In the genomic region with DNA sequence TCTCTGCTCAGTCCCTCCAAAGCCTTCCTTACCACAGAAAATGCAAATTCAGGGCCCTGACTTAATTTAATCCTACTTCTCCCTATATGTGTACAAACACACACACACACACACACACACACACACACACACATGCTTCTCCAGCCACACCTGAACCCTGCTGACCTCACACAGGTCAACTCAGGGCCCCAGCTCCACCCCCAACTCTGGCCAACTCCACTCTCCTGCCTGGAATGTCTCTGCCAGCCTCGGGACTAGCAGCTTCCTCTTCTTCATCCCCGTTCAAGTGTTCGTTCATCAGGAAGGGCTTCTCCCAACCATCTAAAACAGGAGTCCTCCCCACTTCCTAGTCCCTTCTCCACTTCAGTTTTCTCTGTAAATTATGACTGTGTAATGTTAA, we compare ENCODE assay signal across 14 mouse cellular contexts. TPM values are rescaled to one million over a fixed set of nuclear protein-coding genes. Genes with fewer than 3 reads are reported as not detected.
DNase-seq lines count a peak whose midpoint lies in the region; ATAC-seq and TF ChIP-seq lines count a peak whose summit lies in the region.
"Had no signal": no experiment of that assay in that cellular context is flagged by ENCODE, and none has a peak within 500 bp of the region (broad histone marks: within the 10 kb centered on the region; RNA-seq: fewer than 3 reads in every experiment).

No protein-coding gene starts in this region.

- H3K9ac ChIP-seq in hindbrain, embryonic 13.5 days, result no peak overlapping the region
- H3K9ac ChIP-seq in CH12.LX (ENCODE audit: insufficient read depth, low read depth), result 0 out of 2 replicates have a peak overlapping the region, but pooled peaks have one; percentile 48
- no peak overlapping the region for H3K9ac ChIP-seq in intestine, postnatal 0 days (ENCODE audit: low read depth, low read length)

- no peak for TF ChIP-seq POLR2A in CH12.LX (IDR thresholded peaks at IDR 0.05; ENCODE audit: low read depth, low read length)

- peak overlapping the region; percentile 9; the same call in 1 of the 2 replicates for H3K27ac ChIP-seq in hindbrain, embryonic 10.5 days
- H3K27ac ChIP-seq in hindbrain, embryonic 13.5 days, result no peak overlapping the region
- peak overlapping the region; percentile 61 for H3K27ac ChIP-seq in CH12.LX (ENCODE audit: insufficient read depth, low read depth)
- no peak overlapping the region for H3K27ac ChIP-seq in intestine, postnatal 0 days (ENCODE audit: low read depth, low read length)

- dilution Hi-C loops in CH12.LX (cut with MboI; ENCODE audit: extremely low pct_ligation_motif_present, extremely low pct_unique_long_range_greater_than_20kb, low sequenced_read_pairs), result no loop called here

- H3K4me3 ChIP-seq in hindbrain, embryonic 10.5 days, result no peak overlapping the region
- H3K4me3 ChIP-seq in hindbrain, embryonic 13.5 days, result no peak overlapping the region
- H3K4me3 ChIP-seq in CH12.LX (replicated peaks in 1 of 3; ENCODE audit: low read depth in 2 of 3, low read length in 2 of 3, poor library complexity in 1 of 3), result no peak overlapping the region
- H3K4me3 ChIP-seq in intestine, postnatal 0 days (ENCODE audit: low read depth, low read length), result no peak overlapping the region

- no peaks in the 10 kb centered on the region for H3K79me2 ChIP-seq in CH12.LX (replicated peaks; ENCODE audit: control insufficient read depth, extremely low read depth, insufficient read depth, poor library complexity, severe bottlenecking)

- no peak for TF ChIP-seq CTCF in CH12.LX (conservative IDR thresholded peaks at IDR 0.05 in 1 of 2, IDR thresholded peaks at IDR 0.05 in 1 of 2; ENCODE audit: low read depth in 2 of 2, low read length in 2 of 2)
- TF ChIP-seq CTCF in intestine, postnatal 0 days (IDR thresholded peaks at IDR 0.05; ENCODE audit: low read depth), result no peak

- H3K36me3 ChIP-seq in hindbrain, embryonic 10.5 days, result no peaks in the 10 kb centered on the region
- H3K36me3 ChIP-seq in hindbrain, embryonic 13.5 days, result no peaks in the 10 kb centered on the region
- H3K36me3 ChIP-seq in CH12.LX (replicated peaks in 1 of 2; ENCODE audit: control insufficient read depth in 1 of 2, insufficient read depth in 1 of 2, low read length in 1 of 2), result no peaks in the 10 kb centered on the region
- H3K36me3 ChIP-seq in intestine, postnatal 0 days (ENCODE audit: control insufficient read depth, insufficient read depth), result no peaks in the 10 kb centered on the region
- H3K36me3 ChIP-seq: G1E had no signal

- 43% methylated on average over 3 of the region's 3 CpGs for WGBS in hindbrain, embryonic 10.5 days
- WGBS in hindbrain, embryonic 13.5 days, result 44% methylated on average over 3 of the region's 3 CpGs
- WGBS in intestine, postnatal 0 days, result 10% methylated on average over 3 of the region's 3 CpGs

- in situ Hi-C loops in CH12.LX (cut with MboI; ENCODE audit: low pct_ligation_motif_present, low pct_unique_long_range_greater_than_20kb, low sequenced_read_pairs), result loop anchor here (5.0 kb wide), 1 partner anchor 41 kb away; no protein-coding TSS in a partner anchor

- TF ChIP-seq RAD21 in CH12.LX (IDR thresholded peaks at IDR 0.05; ENCODE audit: low read depth, low read length), result no peak

- peaks cover 53% of the 10 kb centered on the region for H3K4me1 ChIP-seq in hindbrain, embryonic 10.5 days (replicated peaks)
- peaks cover 36% of the 10 kb centered on the region for H3K4me1 ChIP-seq in hindbrain, embryonic 13.5 days (replicated peaks)
- peaks cover 29 to 58% of the 10 kb centered on the region in 2 experiments for H3K4me1 ChIP-seq in CH12.LX (ENCODE audit: control insufficient read depth in 1 of 2, insufficient read depth in 2 of 2)
- H3K4me1 ChIP-seq in intestine, postnatal 0 days (replicated peaks; ENCODE audit: control insufficient read depth, insufficient read depth, low read length), result peaks cover 12% of the 10 kb centered on the region; the same call in 1 of the 2 replicates

- H3K9me3 ChIP-seq in hindbrain, embryonic 10.5 days, result no peaks in the 10 kb centered on the region
- no peaks in the 10 kb centered on the region for H3K9me3 ChIP-seq in hindbrain, embryonic 13.5 days
- no peaks in the 10 kb centered on the region for H3K9me3 ChIP-seq in CH12.LX (replicated peaks; ENCODE audit: low read length)
- no peaks in the 10 kb centered on the region for H3K9me3 ChIP-seq in intestine, postnatal 0 days (ENCODE audit: control insufficient read depth)
- H3K9me3 ChIP-seq: G1E had no signal

- no peak overlapping the region for H3K4me2 ChIP-seq in hindbrain, embryonic 13.5 days
- H3K4me2 ChIP-seq in CH12.LX (ENCODE audit: insufficient read depth, low read depth, poor library complexity, severe bottlenecking), result peak overlapping the region; percentile 85; the same call in 1 of the 2 replicates
- H3K4me2 ChIP-seq in intestine, postnatal 0 days (replicated peaks; ENCODE audit: low read depth), result peak overlapping the region; percentile 45; the same call in 1 of the 2 replicates

- ATAC-seq in hindbrain, embryonic 13.5 days (ENCODE audit: low FRiP score), result no peak
- ATAC-seq in intestine, postnatal 0 days, result no peak
- ATAC-seq: midbrain, embryonic 16.5 days had no signal

- H3K27me3 ChIP-seq in hindbrain, embryonic 10.5 days (ENCODE audit: insufficient read depth, poor library complexity, severe bottlenecking), result no peaks in the 10 kb centered on the region; the same call in 1 of the 2 replicates
- H3K27me3 ChIP-seq in hindbrain, embryonic 13.5 days, result no peaks in the 10 kb centered on the region
- no peaks in the 10 kb centered on the region for H3K27me3 ChIP-seq in CH12.LX (replicated peaks)
- no peaks in the 10 kb centered on the region for H3K27me3 ChIP-seq in intestine, postnatal 0 days (replicated peaks; ENCODE audit: control insufficient read depth, insufficient read depth, low read length)

- DNase-seq in hindbrain, embryonic 10.5 days (ENCODE audit: low spot score), result no peak
- DNase-seq in A20 (ENCODE audit: low read depth, low spot score) (peak; percentile 49), CH12.LX (ENCODE audit: extremely low read depth) (no peak)
- DNase-seq in gastrocnemius, postnatal 10 days, result no peak
- no peak for DNase-seq in right cerebral cortex, postnatal 14 days
- no peak for DNase-seq in cerebellum, adult 11-12 months
- DNase-seq: cerebellum, adult 11 months; gastrocnemius, postnatal 25 days; kidney, adult 11 months had no signal

- no peak for TF ChIP-seq EP300 in CH12.LX (IDR thresholded peaks at IDR 0.05; ENCODE audit: low read length)

TF ChIP-seq in CH12.LX, 34 proteins besides CTCF, POLR2A, EP300 and RAD21:
- no peak for TF ChIP-seq USF1 (IDR thresholded peaks at IDR 0.05; ENCODE audit: low read depth, low read length)
- TF ChIP-seq MAZ (IDR thresholded peaks at IDR 0.05; ENCODE audit: low read depth, low read length), result 0 out of 2 replicates have a peak, but pooled peaks have one; percentile 33
TF ChIP-seq in CH12.LX: peak in this region for 1.

RNA-seq across cellular contexts. Expression of gene Spocd1, which starts 47.4 kb away (rescaled TPM):
- 0.05 TPM in 1 of 2 replicates, not detected in the other for polyA plus RNA-seq in hindbrain, embryonic 10.5 days (2016; fragmentation: Nextera tagmentation; extraction: Ambion mirVana)
- polyA plus RNA-seq in hindbrain, embryonic 13.5 days (2015; fragmentation: Nextera tagmentation; extraction: Ambion mirVana), result not detected in 2 replicates
- total RNA-seq in CH12.LX (2012; rRNA removed), result 0.04 TPM in 2 replicates
- total RNA-seq in CH12.LX (2014; rRNA removed), result 0.07 TPM in 1 of 2 replicates, not detected in the other
- 0.08 TPM in 1 of 2 replicates, not detected in the other for polyA plus RNA-seq in CH12.LX (2012; ENCODE audit: insufficient read length, low read depth)
- not detected in 2 replicates for polyA plus RNA-seq in intestine, postnatal 0 days (2015; fragmentation: Nextera tagmentation; extraction: Ambion mirVana)
- total RNA-seq in gastrocnemius, postnatal 10 days (2021), result not detected
- total RNA-seq: G1E; gastrocnemius, postnatal 25 days had no signal
- polyA plus RNA-seq: G1E; limb, embryonic 11.5 days; midbrain, embryonic 16.5 days had no signal

Comparison
In these comparisons a context has a peak if more than half of its experiments do, and no peak if none do; other contexts are left out.
1. H3K27ac ChIP-seq: peak in hindbrain, embryonic 10.5 days (single experiment) and CH12.LX (single experiment); none in hindbrain, embryonic 13.5 days (single experiment) and intestine, postnatal 0 days (single experiment).